Mouse (Mus musculus): ENCODE results near the gene B020031M17Rik. TPM values are rescaled to one million over a fixed set of nuclear protein-coding genes. Genes with fewer than 3 reads are reported as not detected.
"Not testable (repeated sequence)": the region's sequence is repeated elsewhere in the genome, so short reads cannot be mapped to it uniquely, and the experiment has no call there.

Gene B020031M17Rik
- total and polyA plus RNA-seq, 3 experiments = not detected

DNA sequence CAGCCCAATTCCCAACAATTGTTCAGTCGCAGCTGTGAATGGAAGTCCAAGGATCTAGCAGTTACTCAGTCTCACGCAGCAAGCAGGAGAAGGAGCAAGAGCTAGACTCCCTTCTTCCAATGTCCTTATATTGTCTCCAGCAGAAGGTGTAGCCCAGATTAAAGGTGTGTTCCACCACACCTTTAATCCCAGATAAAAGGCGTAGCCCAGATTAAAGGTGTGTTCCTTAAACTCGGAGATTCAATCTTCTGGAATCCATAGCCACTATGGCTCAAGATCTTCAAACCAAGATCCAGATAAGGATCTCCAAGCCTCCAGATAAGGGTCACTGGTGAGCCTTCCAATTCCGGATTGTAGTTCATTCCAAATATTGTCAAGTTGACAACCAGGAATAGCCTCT is 21.4 kb downstream of the B020031M17Rik start, which contains the start of gene Gm21761:
TSS of gene Gm21761 (minus strand) at position 101 of the 400 bp plus-strand sequence.
- DNase-seq (ENCODE audit: low spot score); H3K4me3 ChIP-seq (ENCODE audit: low read depth, low read length); H3K36me3 ChIP-seq (replicated peaks); H3K4me1 ChIP-seq (ENCODE audit: insufficient read depth, low read depth, low read length); H3K27me3 ChIP-seq (ENCODE audit: insufficient read depth, low read length); H3K9me3 ChIP-seq (replicated peaks); ATAC-seq (ENCODE audit: extremely low read depth, insufficient number of reproducible peaks, low FRiP score, poor library complexity, severe bottlenecking): not testable (repeated sequence)

GRCm38 (mm10) chr13:119924597-119925340 is 25.8 kb downstream of the B020031M17Rik start:
- not testable (repeated sequence) for H3K27me3 ChIP-seq (ENCODE audit: insufficient read depth, low read length); ATAC-seq (ENCODE audit: extremely low read depth, insufficient number of reproducible peaks, low FRiP score, poor library complexity, severe bottlenecking); H3K4me1 ChIP-seq (ENCODE audit: insufficient read depth, low read depth, low read length); H3K4me3 ChIP-seq (ENCODE audit: low read depth, low read length); H3K36me3 ChIP-seq (replicated peaks); H3K9me3 ChIP-seq (replicated peaks); DNase-seq (ENCODE audit: low spot score)

- H3K36me3 ChIP-seq (replicated peaks); ATAC-seq (ENCODE audit: extremely low read depth, insufficient number of reproducible peaks, low FRiP score, poor library complexity, severe bottlenecking); H3K27me3 ChIP-seq (ENCODE audit: insufficient read depth, low read length); H3K4me1 ChIP-seq (ENCODE audit: insufficient read depth, low read depth, low read length); DNase-seq (ENCODE audit: low spot score); H3K4me3 ChIP-seq (ENCODE audit: low read depth, low read length); H3K9me3 ChIP-seq (replicated peaks): not testable (repeated sequence)
These were observed 33.5 kb downstream of the B020031M17Rik start for GRCm38 (mm10) chr13:119916966-119917722.

DNA sequence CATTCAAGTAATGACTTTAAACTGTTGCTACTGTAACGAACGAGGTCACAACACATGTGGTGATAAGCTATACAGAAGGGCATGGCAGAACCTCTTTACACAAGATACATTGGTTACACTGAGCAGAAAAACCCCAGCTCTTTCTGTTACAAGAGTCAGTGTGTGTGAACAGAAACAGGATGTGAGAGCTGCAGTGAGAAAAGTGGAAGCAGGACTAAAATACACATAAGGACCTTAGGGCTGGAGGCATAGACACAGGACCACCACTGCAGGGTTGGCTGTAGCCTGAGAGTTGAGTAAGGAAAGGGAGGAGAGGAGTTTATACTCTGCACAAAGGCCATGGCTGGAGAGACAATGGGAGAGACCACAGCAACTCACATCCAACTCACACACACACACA is 34.2 kb downstream of the B020031M17Rik start:
- not testable (repeated sequence) for H3K4me3 ChIP-seq (ENCODE audit: low read depth, low read length); H3K4me1 ChIP-seq (ENCODE audit: insufficient read depth, low read depth, low read length); H3K36me3 ChIP-seq (replicated peaks); H3K9me3 ChIP-seq (replicated peaks); ATAC-seq (ENCODE audit: extremely low read depth, insufficient number of reproducible peaks, low FRiP score, poor library complexity, severe bottlenecking); H3K27me3 ChIP-seq (ENCODE audit: insufficient read depth, low read length); DNase-seq (ENCODE audit: low spot score)

Other genes starting within 250 kb of the B020031M17Rik start
- gene Nim1k, start 194.9 kb downstream of the B020031M17Rik start, total RNA-seq (2014; fragmentation: Nextera tagmentation) = 0.19 TPM in 1 of 2 replicates, not detected in the other
- gene Nim1k, start 194.9 kb downstream of the B020031M17Rik start, total RNA-seq (2017) = 0.11 and 0.12 TPM in 2 replicates
- gene Nim1k, start 194.9 kb downstream of the B020031M17Rik start, polyA plus RNA-seq (2012) = 0.01 TPM in 1 of 2 replicates, not detected in the other
- gene Zfp131, start 159.9 kb downstream of the B020031M17Rik start, total RNA-seq (2014; fragmentation: Nextera tagmentation) = 59.1 and 73.7 TPM in 2 replicates
- 41.2 and 43.7 TPM in 2 replicates for gene Zfp131, start 159.9 kb downstream of the B020031M17Rik start, total RNA-seq (2017)
- gene Zfp131, start 159.9 kb downstream of the B020031M17Rik start, polyA plus RNA-seq (2012) = 20.0 and 30.6 TPM in 2 replicates
- gene AF067063, start 120.6 kb downstream of the B020031M17Rik start, total RNA-seq (2014; fragmentation: Nextera tagmentation) = not detected in 2 replicates
- gene AF067063, start 120.6 kb downstream of the B020031M17Rik start, total RNA-seq (2017) = not detected in 2 replicates
- not detected in 2 replicates for gene AF067063, start 120.6 kb downstream of the B020031M17Rik start, polyA plus RNA-seq (2012)
- gene D13Ertd608e, start 114.8 kb downstream of the B020031M17Rik start, total RNA-seq (2014; fragmentation: Nextera tagmentation) = not detected in 2 replicates
- not detected in 2 replicates for gene D13Ertd608e, start 114.8 kb downstream of the B020031M17Rik start, total RNA-seq (2017)
- gene D13Ertd608e, start 114.8 kb downstream of the B020031M17Rik start, polyA plus RNA-seq (2012) = not detected in 2 replicates
- not detected in 2 replicates for gene Tcstv1, start 56.0 kb downstream of the B020031M17Rik start, total RNA-seq (2014; fragmentation: Nextera tagmentation)
- 0.17 TPM in 1 of 2 replicates, not detected in the other for gene Tcstv1, start 56.0 kb downstream of the B020031M17Rik start, total RNA-seq (2017)
- not detected in 2 replicates for gene Tcstv1, start 56.0 kb downstream of the B020031M17Rik start, polyA plus RNA-seq (2012)
- gene Gm21761, start 21.5 kb downstream of the B020031M17Rik start, total RNA-seq (2014; fragmentation: Nextera tagmentation) = not detected in 2 replicates
- gene Gm21761, start 21.5 kb downstream of the B020031M17Rik start, total RNA-seq (2017) = 0.16 TPM in 1 of 2 replicates, not detected in the other
- gene Gm21761, start 21.5 kb downstream of the B020031M17Rik start, polyA plus RNA-seq (2012) = not detected in 2 replicates
- not detected in 2 replicates for gene Gm36079, start 76.2 kb upstream of the B020031M17Rik start, total RNA-seq (2014; fragmentation: Nextera tagmentation)
- gene Gm36079, start 76.2 kb upstream of the B020031M17Rik start, total RNA-seq (2017) = 0.35 and 1.7 TPM in 2 replicates
- not detected in 2 replicates for gene Gm36079, start 76.2 kb upstream of the B020031M17Rik start, polyA plus RNA-seq (2012)
- not detected in 2 replicates for gene Gm21188, start 101.4 kb upstream of the B020031M17Rik start, total RNA-seq (2014; fragmentation: Nextera tagmentation)
- gene Gm21188, start 101.4 kb upstream of the B020031M17Rik start, total RNA-seq (2017) = 0.27 and 0.70 TPM in 2 replicates
- gene Gm21188, start 101.4 kb upstream of the B020031M17Rik start, polyA plus RNA-seq (2012) = 0.02 TPM in 1 of 2 replicates, not detected in the other
- gene Gm20767, start 189.4 kb upstream of the B020031M17Rik start, total RNA-seq (2014; fragmentation: Nextera tagmentation) = not detected in 2 replicates
- gene Gm20767, start 189.4 kb upstream of the B020031M17Rik start, total RNA-seq (2017) = 0.41 TPM in 1 of 2 replicates, not detected in the other
- gene Gm20767, start 189.4 kb upstream of the B020031M17Rik start, polyA plus RNA-seq (2012) = not detected in 2 replicates
- gene Gm21818, start 221.6 kb upstream of the B020031M17Rik start, total RNA-seq (2014; fragmentation: Nextera tagmentation) = not detected in 2 replicates
- gene Gm21818, start 221.6 kb upstream of the B020031M17Rik start, total RNA-seq (2017) = not detected in 2 replicates
- gene Gm21818, start 221.6 kb upstream of the B020031M17Rik start, polyA plus RNA-seq (2012) = not detected in 2 replicates

All from G1E (cell line).